Mouse (Mus musculus): ENCODE measurements around the gene Glis2. TPM values are rescaled to one million over a fixed set of nuclear protein-coding genes. Genes with fewer than 3 reads are reported as not detected.
"Not testable (repeated sequence)": the region's sequence is repeated elsewhere in the genome, so short reads cannot be mapped to it uniquely, and the experiment has no call there.

Gene Glis2
- polyA plus RNA-seq, 1 experiment from 2014 or later: 7.3 TPM

DNA sequence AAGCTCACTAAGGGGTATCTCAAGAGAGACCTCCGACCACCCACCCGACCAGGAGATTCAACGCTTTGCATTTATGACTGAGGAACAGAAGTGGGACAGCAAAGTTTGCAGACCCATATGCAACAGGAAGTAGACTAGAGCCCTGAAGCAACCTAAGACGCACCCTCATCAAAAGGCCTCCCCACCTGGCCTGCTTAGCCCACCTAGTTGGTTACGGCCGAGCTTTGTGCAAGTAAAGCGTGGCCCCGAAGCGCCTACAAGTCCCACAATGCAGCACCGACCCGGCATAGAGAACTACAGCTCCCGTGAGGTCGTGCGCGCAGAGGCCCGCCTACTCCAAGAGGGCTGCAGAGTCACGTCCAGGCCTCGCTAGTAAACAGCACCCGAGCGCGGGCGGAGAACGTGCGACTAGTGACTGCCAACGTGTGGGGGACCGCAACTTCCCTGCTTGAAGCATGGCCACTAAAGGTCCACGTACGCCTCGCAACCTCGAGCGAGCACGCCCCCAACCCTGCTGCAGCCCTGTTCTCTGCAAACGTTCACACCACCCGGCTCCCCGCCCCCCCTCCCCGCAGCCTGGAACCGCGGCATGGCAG lies 36.0 kb upstream of the Glis2 start:
- peak overlapping the region; percentile 73 for H3K4me3 ChIP-seq
- H3K36me3 ChIP-seq: peaks cover 12% of the 10 kb centered on the region
- no peaks in the 10 kb centered on the region; the same call in 1 of the 2 replicates for H3K27me3 ChIP-seq (replicated peaks)
- WGBS (ENCODE audit: insufficient replicate concordance): 1% methylated on average over 38 of the region's 38 CpGs
- H3K27ac ChIP-seq: peak overlapping the region; percentile 90
- peaks cover 66% of the 10 kb centered on the region for H3K4me1 ChIP-seq
- peak; percentile 86 for ATAC-seq
- H3K9me3 ChIP-seq (replicated peaks): no peaks in the 10 kb centered on the region
- H3K9ac ChIP-seq: peak overlapping the region; percentile 83
- peak overlapping the region; percentile 87 for H3K4me2 ChIP-seq

DNA sequence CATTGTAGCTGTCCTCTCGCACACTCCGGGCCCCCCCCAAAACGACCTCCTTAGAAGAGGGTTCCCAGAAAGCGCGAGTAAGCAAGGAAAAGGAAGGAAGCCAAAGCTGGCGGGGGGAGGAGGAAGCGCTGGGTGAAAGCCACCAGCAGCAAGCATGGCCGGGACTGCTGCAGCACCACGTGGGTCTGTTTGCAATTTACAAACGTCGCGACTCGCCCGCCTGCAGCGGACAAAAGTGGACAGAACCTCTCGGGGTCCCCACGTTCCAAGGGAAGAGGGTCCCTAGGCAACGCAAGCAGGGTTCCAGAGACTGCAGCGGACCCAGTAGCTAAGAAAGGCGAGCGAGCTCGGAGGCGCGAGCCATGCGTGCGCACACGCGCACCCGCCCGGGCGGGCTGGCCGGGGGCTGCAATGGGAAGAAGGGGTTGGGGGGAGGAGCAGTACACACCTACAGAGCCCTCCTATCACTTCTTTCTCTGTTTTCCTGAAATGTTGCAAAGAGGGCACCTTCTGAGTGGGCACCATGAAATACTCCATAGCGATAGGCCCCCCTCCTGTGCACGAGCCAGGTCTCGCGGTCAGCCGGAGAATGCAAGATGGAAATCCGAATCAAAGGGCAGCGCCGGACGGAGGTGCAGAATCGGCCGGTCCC lies 35.4 kb upstream of the Glis2 start:
- H3K4me1 ChIP-seq: peaks cover 60% of the 10 kb centered on the region
- H3K4me2 ChIP-seq: peak overlapping the region; percentile 87
- under 1% methylated on average over 43 of the region's 43 CpGs for WGBS (ENCODE audit: insufficient replicate concordance)

DNA sequence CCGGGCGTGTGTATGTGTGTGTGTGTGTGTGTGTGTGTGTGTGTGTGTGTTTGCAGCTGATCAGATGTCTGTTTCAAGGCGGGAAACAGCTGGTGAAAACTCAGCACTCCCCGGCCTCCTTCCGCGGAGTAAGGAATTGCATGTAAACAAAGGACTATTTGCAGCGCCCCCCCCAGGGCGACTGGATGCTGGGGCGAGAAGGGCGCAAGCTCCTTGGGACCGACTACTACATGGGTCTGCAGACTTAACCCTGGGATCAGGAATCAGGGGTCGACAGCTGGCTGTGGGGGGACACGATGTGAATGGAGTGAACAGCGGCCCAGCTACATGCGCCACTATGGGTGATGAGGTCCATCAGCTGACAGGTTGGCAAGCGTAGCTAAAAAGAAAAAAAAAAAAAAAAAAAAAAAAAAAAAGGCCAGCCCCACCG lies 34.8 kb upstream of the Glis2 start, which contains the start of gene Tfap4:
Tfap4 (minus strand) TSS at position 140 of the 430 bp plus-strand sequence.
- H3K4me3 ChIP-seq: peak within 1 kb of the TSS; percentile 73
- H3K9ac ChIP-seq: peak within 1 kb of the TSS; percentile 83
- 2% methylated on average over 17 of the region's 17 CpGs for WGBS (ENCODE audit: insufficient replicate concordance)
- peak within 1 kb of the TSS; percentile 90 for H3K27ac ChIP-seq
- no peaks in the 10 kb centered on the region for H3K9me3 ChIP-seq (replicated peaks)
- ATAC-seq: peak; percentile 16
- H3K36me3 ChIP-seq: peaks cover 12% of the 10 kb centered on the region
- no peaks in the 10 kb centered on the region; the same call in 1 of the 2 replicates for H3K27me3 ChIP-seq (replicated peaks)
- H3K4me1 ChIP-seq: peaks cover 54% of the 10 kb centered on the region
- peak within 1 kb of the TSS; percentile 87 for H3K4me2 ChIP-seq

More for the DNA sequence above, 35.4 kb upstream of the Glis2 start:
- peaks cover 12% of the 10 kb centered on the region for H3K36me3 ChIP-seq
- H3K27me3 ChIP-seq (replicated peaks): no peaks in the 10 kb centered on the region; the same call in 1 of the 2 replicates
- H3K27ac ChIP-seq: peak overlapping the region; percentile 90
- H3K9me3 ChIP-seq (replicated peaks): no peaks in the 10 kb centered on the region
- H3K9ac ChIP-seq: peak overlapping the region; percentile 83
- peak; percentile 12 for ATAC-seq
- peak overlapping the region; percentile 73 for H3K4me3 ChIP-seq

DNA sequence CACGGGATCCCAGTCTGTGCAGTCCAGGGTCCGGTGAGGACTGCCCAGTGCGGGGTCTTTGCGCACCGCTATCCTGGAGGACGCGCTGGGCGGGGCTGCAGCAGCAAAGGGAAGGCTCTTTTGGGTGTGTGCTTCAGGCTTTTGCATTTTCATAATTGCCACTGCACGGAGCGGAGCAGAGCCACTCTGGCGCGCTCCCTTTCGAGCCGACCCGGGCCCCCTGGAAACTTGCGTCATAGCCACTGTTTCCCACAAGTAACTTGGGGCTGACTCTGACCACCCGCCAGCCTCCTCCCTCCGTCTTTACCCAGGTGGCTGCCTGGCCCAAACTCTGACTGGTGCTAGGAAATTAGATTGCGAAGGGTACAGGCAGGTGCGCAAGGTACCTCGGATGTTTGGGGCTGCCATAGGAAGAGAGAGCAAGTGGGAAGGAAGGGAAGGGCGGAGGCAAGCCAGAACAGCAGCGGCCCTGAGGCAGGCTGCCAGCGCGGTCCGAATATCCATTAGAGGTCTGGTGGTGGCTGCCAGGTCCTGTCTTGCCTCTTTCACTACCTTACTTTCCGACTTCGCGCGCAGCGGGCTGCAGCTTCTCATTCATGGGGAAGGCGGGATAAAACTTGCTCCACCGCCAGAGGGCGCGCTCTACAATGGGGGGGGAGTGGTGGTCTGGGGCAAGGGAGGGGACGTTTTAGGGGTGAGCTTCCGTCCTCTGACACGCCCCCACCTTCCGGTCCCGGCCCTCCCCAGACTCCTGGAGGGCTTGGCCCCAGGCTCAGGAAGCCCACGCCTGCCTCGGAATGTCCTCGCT lies 34.2 kb upstream of the Glis2 start:
- no peaks in the 10 kb centered on the region; the same call in 1 of the 2 replicates for H3K27me3 ChIP-seq (replicated peaks)
- H3K4me2 ChIP-seq: peak overlapping the region; percentile 87
- peak overlapping the region; percentile 73 for H3K4me3 ChIP-seq
- H3K36me3 ChIP-seq: peaks cover 12% of the 10 kb centered on the region
- H3K27ac ChIP-seq: peak overlapping the region; percentile 90
- ATAC-seq: peak; percentile 51
- H3K4me1 ChIP-seq: peaks cover 48% of the 10 kb centered on the region
- no peaks in the 10 kb centered on the region for H3K9me3 ChIP-seq (replicated peaks)
- peak overlapping the region; percentile 83 for H3K9ac ChIP-seq
- under 1% methylated on average over 43 of the region's 43 CpGs for WGBS (ENCODE audit: insufficient replicate concordance)

DNA sequence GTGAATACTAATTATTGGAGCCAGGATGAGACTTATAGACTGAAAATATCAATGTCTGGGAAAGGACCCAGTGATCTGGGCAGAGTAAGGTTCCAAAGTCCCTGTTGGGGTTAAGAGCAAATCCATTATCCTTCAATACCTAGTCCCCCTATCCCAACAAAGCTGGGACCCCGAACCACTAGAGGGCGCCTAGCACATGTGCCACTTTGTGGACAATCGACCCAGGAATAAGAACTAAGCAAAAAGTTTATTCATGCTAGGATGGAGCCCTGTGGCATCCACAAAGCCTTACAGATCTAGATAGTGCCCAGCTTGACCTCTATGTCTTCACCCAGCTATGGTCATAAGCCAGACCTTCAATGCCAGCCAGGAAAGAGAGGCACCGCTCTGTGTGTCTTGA lies 26.6 kb upstream of the Glis2 start:
- peak; percentile 38; the same call in 1 of the 2 replicates for ATAC-seq
- H3K9ac ChIP-seq: no peak overlapping the region
- no peaks in the 10 kb centered on the region for H3K4me1 ChIP-seq
- no peak overlapping the region for H3K27ac ChIP-seq
- H3K36me3 ChIP-seq: no peaks in the 10 kb centered on the region
- no peaks in the 10 kb centered on the region; the same call in 1 of the 2 replicates for H3K27me3 ChIP-seq (replicated peaks)
- WGBS (ENCODE audit: insufficient replicate concordance): 18% methylated on average over 4 of the region's 4 CpGs
- no peak overlapping the region for H3K4me2 ChIP-seq
- no peaks in the 10 kb centered on the region for H3K9me3 ChIP-seq (replicated peaks)
- H3K4me3 ChIP-seq: no peak overlapping the region

DNA sequence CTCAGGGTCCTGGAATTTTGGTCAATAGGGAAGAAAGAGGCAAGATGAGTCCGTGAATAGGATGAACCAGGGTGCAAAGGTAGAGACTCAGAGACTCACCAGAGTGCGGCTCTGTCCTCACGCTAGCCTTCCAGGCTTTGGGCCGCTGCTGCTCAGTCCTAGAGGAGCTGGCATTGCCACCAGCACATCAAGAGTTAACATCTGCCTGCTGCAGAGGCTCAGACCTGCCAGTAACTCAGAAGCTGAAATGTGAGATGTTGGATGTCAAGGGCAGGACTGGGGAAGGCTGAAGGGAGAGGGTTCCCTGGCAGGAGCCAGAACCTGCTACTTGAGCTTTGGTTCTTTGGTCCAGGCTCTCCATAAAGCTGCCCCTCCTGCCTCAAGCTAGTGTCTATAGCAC lies 23.8 kb upstream of the Glis2 start:
- Histone ChIP-seq H3K27ac (no peak overlapping the region), H3K4me1 (no peaks in the 10 kb centered on the region), H3K4me2 (no peak overlapping the region), H3K27me3 (replicated peaks) (no peaks in the 10 kb centered on the region; the same call in 1 of the 2 replicates), H3K9ac (no peak overlapping the region), H3K4me3 (no peak overlapping the region), H3K9me3 (replicated peaks) (no peaks in the 10 kb centered on the region), H3K36me3 (no peaks in the 10 kb centered on the region)
- WGBS (ENCODE audit: insufficient replicate concordance): 71% methylated on average over 4 of the region's 4 CpGs
- ATAC-seq: no peak

DNA sequence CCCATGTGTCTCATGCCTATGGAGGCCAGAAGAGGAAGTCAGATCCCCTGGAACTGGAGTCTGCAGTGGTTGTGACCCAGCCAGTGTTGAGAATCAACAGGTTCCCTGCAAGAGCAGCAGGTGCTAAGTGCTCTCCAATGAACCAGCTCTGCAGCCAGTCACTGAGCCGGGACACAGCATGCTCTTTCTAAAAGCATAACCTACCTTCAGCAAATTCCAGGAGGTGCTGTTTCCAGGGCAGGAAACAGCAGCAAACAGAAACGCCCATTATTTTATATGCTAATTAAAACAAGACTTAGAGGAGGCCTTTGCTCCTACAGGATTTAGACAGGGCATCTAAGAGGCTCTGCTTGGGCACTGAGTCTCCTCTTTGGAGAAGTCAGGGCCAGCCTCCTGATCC lies 18.5 kb upstream of the Glis2 start:
- Histone ChIP-seq H3K27me3 (replicated peaks) (peaks cover 9% of the 10 kb centered on the region; the same call in 1 of the 2 replicates), H3K9me3 (replicated peaks) (no peaks in the 10 kb centered on the region), H3K27ac (no peak overlapping the region), H3K4me1 (no peaks in the 10 kb centered on the region), H3K36me3 (no peaks in the 10 kb centered on the region), H3K4me3 (no peak overlapping the region), H3K9ac (no peak overlapping the region), H3K4me2 (no peak overlapping the region)
- ATAC-seq: no peak
- 61% methylated on average over 2 of the region's 2 CpGs for WGBS (ENCODE audit: insufficient replicate concordance)

DNA sequence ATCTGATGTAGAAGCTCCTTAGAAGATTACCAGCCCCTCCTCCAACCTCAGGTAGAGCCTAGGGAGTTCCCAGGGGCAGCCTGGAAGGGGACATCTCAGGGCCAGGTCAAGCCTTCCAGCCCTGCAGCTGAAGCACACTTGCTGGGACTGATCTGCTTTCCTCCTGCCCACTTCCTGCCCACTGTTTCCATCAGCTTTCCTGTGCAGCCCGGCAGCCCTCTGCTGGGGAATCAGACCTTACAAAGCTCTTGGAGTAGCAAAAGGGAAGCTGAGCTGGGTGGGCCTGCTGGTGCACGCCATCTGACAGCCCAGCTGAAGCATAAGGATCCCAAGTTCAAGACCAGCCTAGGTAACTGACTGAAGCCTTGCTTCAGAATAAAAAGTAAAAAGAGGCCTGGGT lies 17.6 kb upstream of the Glis2 start:
- no peak overlapping the region for H3K9ac ChIP-seq
- no peak overlapping the region for H3K27ac ChIP-seq
- peaks cover 9% of the 10 kb centered on the region; the same call in 1 of the 2 replicates for H3K27me3 ChIP-seq (replicated peaks)
- no peak for ATAC-seq
- WGBS (ENCODE audit: insufficient replicate concordance): 32% methylated on average over 2 of the region's 2 CpGs
- H3K4me2 ChIP-seq: no peak overlapping the region
- no peaks in the 10 kb centered on the region for H3K36me3 ChIP-seq
- H3K4me1 ChIP-seq: no peaks in the 10 kb centered on the region
- H3K9me3 ChIP-seq (replicated peaks): no peaks in the 10 kb centered on the region
- H3K4me3 ChIP-seq: no peak overlapping the region

DNA sequence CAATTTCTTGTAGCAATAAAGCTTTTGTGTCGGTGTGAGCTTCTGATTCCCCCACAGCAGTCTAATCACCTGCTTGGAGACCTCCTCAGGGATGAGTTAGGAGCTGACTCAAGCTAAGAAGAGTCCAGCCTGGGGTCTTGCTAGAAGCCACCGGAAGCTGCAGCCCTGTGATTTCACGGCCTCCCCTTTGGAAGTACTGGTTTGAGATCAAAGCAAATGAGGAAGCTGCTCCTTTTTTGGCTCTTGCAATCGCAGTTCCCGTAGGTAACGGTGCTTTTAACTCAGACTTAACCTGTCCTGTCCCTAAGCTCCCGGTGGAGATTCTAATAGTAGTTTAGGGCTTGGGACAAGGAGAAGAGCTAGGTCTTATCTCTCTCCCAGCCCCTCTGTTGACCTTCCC lies 15.9 kb upstream of the Glis2 start:
- no peak overlapping the region for H3K4me2 ChIP-seq
- no peaks in the 10 kb centered on the region for H3K9me3 ChIP-seq (replicated peaks)
- peaks cover 9% of the 10 kb centered on the region; the same call in 1 of the 2 replicates for H3K27me3 ChIP-seq (replicated peaks)
- ATAC-seq: no peak
- no peak overlapping the region for H3K27ac ChIP-seq
- peaks cover 7% of the 10 kb centered on the region for H3K4me1 ChIP-seq
- no peak overlapping the region for H3K4me3 ChIP-seq
- H3K36me3 ChIP-seq: no peaks in the 10 kb centered on the region
- WGBS (ENCODE audit: insufficient replicate concordance): 26% methylated on average over 7 of the region's 7 CpGs
- H3K9ac ChIP-seq: no peak overlapping the region

DNA sequence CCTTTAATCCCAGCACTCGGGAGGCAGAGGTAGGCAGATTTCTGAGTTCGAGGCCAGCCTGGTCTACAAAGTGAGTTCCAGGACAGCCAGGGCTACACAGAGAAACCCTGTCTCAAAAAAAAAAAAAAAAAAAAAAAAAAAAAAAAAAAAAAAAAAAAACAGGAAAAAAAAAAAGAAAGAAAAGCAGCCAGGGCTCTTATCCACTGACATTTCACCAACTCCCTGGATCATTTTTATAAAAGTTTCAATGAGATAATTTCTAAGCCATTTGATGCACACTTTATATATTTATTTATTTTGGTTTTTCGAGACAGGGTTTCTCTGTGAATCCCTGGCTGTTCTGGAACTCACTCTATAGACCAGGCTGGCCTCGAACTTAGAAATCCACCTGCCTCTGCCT lies 13.3 kb upstream of the Glis2 start:
- not testable (repeated sequence) for H3K4me3 ChIP-seq; H3K9me3 ChIP-seq (replicated peaks); H3K4me2 ChIP-seq; H3K27me3 ChIP-seq (replicated peaks); H3K9ac ChIP-seq; ATAC-seq; H3K27ac ChIP-seq; H3K36me3 ChIP-seq
- WGBS (ENCODE audit: insufficient replicate concordance): 81% methylated on average over 4 of the region's 4 CpGs
- peaks cover 27% of the 10 kb centered on the region for H3K4me1 ChIP-seq

DNA sequence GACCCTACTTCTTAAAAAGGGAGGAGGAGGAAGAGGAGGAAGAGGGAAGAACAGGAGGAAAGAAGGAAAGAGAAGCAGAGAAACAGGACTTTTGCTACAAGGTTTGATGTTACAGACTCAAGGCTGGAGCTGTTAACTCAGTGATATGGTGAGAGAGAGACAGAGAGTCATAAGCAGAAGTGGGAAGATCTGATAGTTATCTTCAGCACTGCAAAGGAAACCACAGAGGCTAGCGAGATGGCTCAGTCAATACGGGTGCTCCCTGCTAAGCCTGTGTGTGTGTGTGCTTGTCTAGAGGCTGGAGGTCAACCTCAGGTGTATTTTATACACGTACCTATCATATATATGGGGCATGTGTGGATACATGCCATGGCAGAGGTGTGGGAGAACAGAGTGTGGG lies 10.7 kb upstream of the Glis2 start:
- H3K27me3 ChIP-seq (replicated peaks): no peaks in the 10 kb centered on the region

DNA sequence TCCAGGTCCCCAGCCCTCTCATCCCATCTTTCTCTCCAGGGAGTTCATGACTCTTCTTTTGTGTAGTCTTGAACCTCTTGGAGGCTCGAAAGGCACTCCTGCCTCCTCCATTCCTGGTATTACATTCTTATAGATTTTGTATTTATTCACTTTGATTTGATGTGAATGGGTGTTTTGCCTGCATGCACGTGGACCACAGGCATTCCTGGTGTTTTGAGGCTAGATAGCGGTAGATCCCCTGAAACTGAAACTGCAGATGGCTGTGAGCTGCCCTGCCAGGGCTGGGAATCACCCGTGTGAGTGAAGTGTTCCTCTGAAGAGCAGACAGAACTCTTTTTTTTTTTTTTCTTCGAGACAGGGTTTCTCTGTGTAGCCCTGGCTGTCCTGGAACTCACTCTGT lies 10.1 kb upstream of the Glis2 start:
- 51% methylated on average over 5 of the region's 5 CpGs for WGBS (ENCODE audit: insufficient replicate concordance)
- H3K4me2 ChIP-seq: no peak overlapping the region
- H3K9me3 ChIP-seq (replicated peaks): no peaks in the 10 kb centered on the region
- H3K27ac ChIP-seq: no peak overlapping the region
- peaks cover 50% of the 10 kb centered on the region for H3K4me1 ChIP-seq
- no peak overlapping the region for H3K4me3 ChIP-seq
- ATAC-seq: no peak
- H3K9ac ChIP-seq: no peak overlapping the region
- H3K36me3 ChIP-seq: no peaks in the 10 kb centered on the region
- no peaks in the 10 kb centered on the region for H3K27me3 ChIP-seq (replicated peaks)

More for the DNA sequence above, 10.7 kb upstream of the Glis2 start:
- ATAC-seq: no peak
- H3K4me3 ChIP-seq: no peak overlapping the region
- peak overlapping the region; percentile 19 for H3K4me2 ChIP-seq
- H3K9ac ChIP-seq: no peak overlapping the region
- 0 out of 2 replicates have a peak overlapping the region, but pooled peaks have one; percentile 51 for H3K27ac ChIP-seq
- no peaks in the 10 kb centered on the region for H3K9me3 ChIP-seq (replicated peaks)
- 13% methylated on average over 3 of the region's 3 CpGs for WGBS (ENCODE audit: insufficient replicate concordance)
- peaks cover 49% of the 10 kb centered on the region for H3K4me1 ChIP-seq
- H3K36me3 ChIP-seq: no peaks in the 10 kb centered on the region

Measured in liver, embryonic 12.5 days (tissue).